Comparison of ENCODE assay signal across 9 mouse cellular contexts in the genomic region with DNA sequence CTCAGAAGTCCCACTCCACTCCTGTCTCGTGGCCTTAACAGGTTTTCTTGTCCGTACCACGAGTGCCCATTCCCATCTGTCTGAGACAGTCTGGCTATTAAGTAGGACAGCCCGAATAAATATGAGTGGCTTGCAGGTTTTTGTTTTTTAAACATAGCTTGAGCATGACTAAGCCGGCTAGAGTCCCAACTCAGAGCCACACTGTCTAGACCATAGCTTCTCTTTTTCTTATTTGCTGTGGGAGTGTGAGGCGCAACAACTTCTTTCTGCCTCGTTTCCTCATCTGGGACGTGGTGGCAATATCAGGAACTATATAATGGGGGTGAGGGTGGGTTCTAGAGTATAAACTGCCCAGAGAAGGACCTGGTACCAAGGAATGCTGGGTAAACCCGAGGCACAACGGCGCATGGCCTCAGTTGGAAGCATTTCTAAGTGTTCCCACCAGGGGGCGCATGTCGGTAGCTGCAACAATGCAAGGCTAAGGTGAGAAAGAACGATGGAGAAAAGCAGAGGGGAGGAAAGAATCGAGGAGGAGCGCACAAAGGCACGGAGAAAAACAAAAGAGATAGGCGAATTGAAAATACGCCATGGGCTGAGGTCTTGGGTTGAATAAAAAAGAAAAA. TPM values are rescaled to one million over a fixed set of nuclear protein-coding genes. Genes with fewer than 3 reads are reported as not detected.
A peak's percentile ranks its signal among the peaks of the same experiment; 100 is the strongest.
DNase-seq lines count a peak whose midpoint lies in the region; ATAC-seq lines count a peak whose summit lies in the region.
"Had no signal": no experiment of that assay in that cellular context is flagged by ENCODE, and none has a peak within 500 bp of the region (broad histone marks: within the 10 kb centered on the region; RNA-seq: fewer than 3 reads in every experiment).

No protein-coding gene starts in this region.

- no peak overlapping the region for H3K4me2 ChIP-seq in hindbrain, embryonic 16.5 days (ENCODE audit: low read length)

- no peak overlapping the region for H3K9ac ChIP-seq in hindbrain, embryonic 16.5 days (ENCODE audit: low read depth, low read length)

- H3K27ac ChIP-seq in hindbrain, embryonic 16.5 days (ENCODE audit: low read depth, low read length), result no peak overlapping the region
- H3K27ac ChIP-seq in midbrain, embryonic 10.5 days (replicated peaks), result 0 out of 2 replicates have a peak overlapping the region, but pooled peaks have one; percentile 24

- peak; percentile 66 for ATAC-seq in hindbrain, embryonic 16.5 days

- no peaks in the 10 kb centered on the region for H3K4me1 ChIP-seq in hindbrain, embryonic 16.5 days (ENCODE audit: control insufficient read depth, insufficient read depth, low read depth, low read length)
- H3K4me1 ChIP-seq in midbrain, embryonic 10.5 days, result peaks cover 24% of the 10 kb centered on the region

- H3K36me3 ChIP-seq in hindbrain, embryonic 16.5 days (ENCODE audit: control insufficient read depth, insufficient read depth, low read length), result no peaks in the 10 kb centered on the region
- H3K36me3 ChIP-seq in midbrain, embryonic 10.5 days, result no peaks in the 10 kb centered on the region

- DNase-seq in R1 (ENCODE audit: low read depth, low spot score), result peak; percentile 72
- DNase-seq in cerebellum, postnatal 10 days, result peak; percentile 92 to 93
- DNase-seq in frontal cortex, postnatal 14 days (ENCODE audit: low spot score in 2 of 2), result peak; percentile 43 to 75
- DNase-seq in left cerebral cortex, adult 11 months (ENCODE audit: low spot score), result peak; percentile 29
- peak; percentile 84 for DNase-seq in midbrain, embryonic 10.5 days (ENCODE audit: low spot score)
- peak; percentile 51 to 52 for DNase-seq in right cerebral cortex, postnatal 36 days (ENCODE audit: low spot score in 2 of 2)
- DNase-seq in urinary bladder, postnatal 36 days (ENCODE audit: low spot score in 2 of 2), result peak; percentile 76 to 78

- H3K27me3 ChIP-seq in hindbrain, embryonic 16.5 days (replicated peaks; ENCODE audit: control insufficient read depth, insufficient read depth, low read length), result no peaks in the 10 kb centered on the region
- H3K27me3 ChIP-seq in midbrain, embryonic 10.5 days (ENCODE audit: low read depth, poor library complexity, severe bottlenecking), result peaks cover 17% of the 10 kb centered on the region; the same call in 1 of the 2 replicates

- 36% methylated on average over 19 of the region's 19 CpGs for WGBS in hindbrain, embryonic 16.5 days
- WGBS in midbrain, embryonic 10.5 days, result 37% methylated on average over 19 of the region's 19 CpGs

- no peak overlapping the region for H3K4me3 ChIP-seq in hindbrain, embryonic 16.5 days (ENCODE audit: low read length)
- no peak overlapping the region for H3K4me3 ChIP-seq in midbrain, embryonic 10.5 days
- H3K4me3 ChIP-seq: megakaryocyte, embryonic 14.5 days had no signal

- no peaks in the 10 kb centered on the region for H3K9me3 ChIP-seq in hindbrain, embryonic 16.5 days (ENCODE audit: control insufficient read depth, low read length)
- no peaks in the 10 kb centered on the region for H3K9me3 ChIP-seq in midbrain, embryonic 10.5 days (replicated peaks)
- H3K9me3 ChIP-seq: megakaryocyte, embryonic 14.5 days had no signal

RNA-seq across cellular contexts. Expression of gene Reg4, which starts 5.1 kb away (rescaled TPM):
- not detected in 2 replicates for polyA plus RNA-seq in hindbrain, embryonic 16.5 days (2015; fragmentation: Nextera tagmentation; extraction: Ambion mirVana)
- not detected in 2 replicates for polyA plus RNA-seq in midbrain, embryonic 10.5 days (2016; fragmentation: Nextera tagmentation; extraction: Ambion mirVana)

RNA-seq across cellular contexts. Expression of gene Hmgcs2, which starts 53.1 kb away (rescaled TPM):
- polyA plus RNA-seq in hindbrain, embryonic 16.5 days (2015; fragmentation: Nextera tagmentation; extraction: Ambion mirVana), result 24.8 and 29.7 TPM in 2 replicates
- polyA plus RNA-seq in midbrain, embryonic 10.5 days (2016; fragmentation: Nextera tagmentation; extraction: Ambion mirVana), result 1.7 and 3.8 TPM in 2 replicates

Comparison
In these comparisons a context has a peak if more than half of its experiments do, and no peak if none do; other contexts are left out.
1. DNase-seq: peak in every context shown above with its lines; median percentile 92 in cerebellum, postnatal 10 days; 84 in midbrain, embryonic 10.5 days; 77 in urinary bladder, postnatal 36 days; 72 in R1; 59 in frontal cortex, postnatal 14 days; 52 in right cerebral cortex, postnatal 36 days; 29 in left cerebral cortex, adult 11 months.